Mouse (Mus musculus): ENCODE data around the gene Ehd3.

GRCm38 (mm10) chr17:73824022-73824340 is 20.0 kb downstream of the Ehd3 start:
- TF ChIP-seq POLR2A (IDR thresholded peaks at IDR 0.05; ENCODE audit: control insufficient read depth, low read depth, low read length), result no peak
- no peak for TF ChIP-seq CTCF (IDR thresholded peaks at IDR 0.05; ENCODE audit: control insufficient read depth, insufficient read depth, insufficient replicate concordance, low read depth, low read length)

Measured in testis, adult 2 months (tissue).